In the genomic region with DNA sequence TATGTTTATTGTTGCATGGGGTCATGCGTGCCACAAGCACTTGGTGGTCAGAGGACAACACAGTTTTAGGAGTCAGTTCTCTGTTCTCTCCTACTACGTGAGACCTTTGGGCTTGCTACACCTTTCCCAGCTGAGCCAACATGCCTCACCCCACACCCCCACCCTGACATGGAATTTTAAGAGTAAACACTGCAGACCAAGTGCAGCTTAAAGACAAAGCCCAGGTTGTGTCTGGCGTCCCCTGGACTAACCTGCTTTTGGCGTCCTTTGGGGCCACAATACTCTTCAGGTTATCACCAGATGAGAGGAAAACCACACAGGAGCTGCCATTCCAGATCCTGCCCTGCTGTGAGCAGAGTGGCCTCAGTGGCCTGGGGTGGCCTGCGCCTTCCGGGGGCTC, we compare ENCODE assay signal across 19 mouse cellular contexts. TPM values are rescaled to one million over a fixed set of nuclear protein-coding genes. Genes with fewer than 3 reads are reported as not detected.
DNase-seq lines count a peak whose midpoint lies in the region; ATAC-seq and TF ChIP-seq lines count a peak whose summit lies in the region.
"Had no signal": no experiment of that assay in that cellular context is flagged by ENCODE, and none has a peak within 500 bp of the region (broad histone marks: within the 10 kb centered on the region; RNA-seq: fewer than 3 reads in every experiment).

No protein-coding gene starts in this region.

- ATAC-seq in neural tube, embryonic 13.5 days (ENCODE audit: low read depth) = no peak
- ATAC-seq in neural tube, embryonic 15.5 days (ENCODE audit: low FRiP score) = no peak

- no peaks in the 10 kb centered on the region for H3K27me3 ChIP-seq in neural tube, embryonic 13.5 days
- H3K27me3 ChIP-seq in neural tube, embryonic 15.5 days (replicated peaks) = no peaks in the 10 kb centered on the region
- H3K27me3 ChIP-seq: kidney, embryonic 15.5 days; limb, embryonic 12.5 days had no signal

- H3K4me2 ChIP-seq in neural tube, embryonic 13.5 days = no peak overlapping the region
- H3K4me2 ChIP-seq in neural tube, embryonic 15.5 days = no peak overlapping the region
- H3K4me2 ChIP-seq: kidney, embryonic 15.5 days; limb, embryonic 12.5 days had no signal

- H3K4me1 ChIP-seq in neural tube, embryonic 13.5 days (replicated peaks) = peaks cover 17% of the 10 kb centered on the region
- H3K4me1 ChIP-seq in neural tube, embryonic 15.5 days = 0 out of 2 replicates have a peak, but pooled peaks cover 11% of the 10 kb centered on the region
- H3K4me1 ChIP-seq: kidney, embryonic 15.5 days; limb, embryonic 12.5 days had no signal

- H3K9ac ChIP-seq in neural tube, embryonic 13.5 days = 0 out of 2 replicates have a peak overlapping the region, but pooled peaks have one; percentile 22
- H3K9ac ChIP-seq in neural tube, embryonic 15.5 days (replicated peaks) = no peak overlapping the region
- H3K9ac ChIP-seq: kidney, embryonic 15.5 days; limb, embryonic 12.5 days had no signal

- peak overlapping the region; percentile 40; the same call in 1 of the 2 replicates for H3K27ac ChIP-seq in gastrocnemius, adult 2 months
- H3K27ac ChIP-seq in neural tube, embryonic 13.5 days (replicated peaks) = peak overlapping the region; percentile 42; the same call in 1 of the 2 replicates
- no peak overlapping the region for H3K27ac ChIP-seq in neural tube, embryonic 15.5 days (replicated peaks)
- H3K27ac ChIP-seq: kidney, embryonic 15.5 days; limb, embryonic 12.5 days; macrophage had no signal

- intact Hi-C loops in gastrocnemius, adult 2 months (cut with DNase I) = no loop called here

- 72% methylated on average over 6 of the region's 6 CpGs for WGBS in neural tube, embryonic 13.5 days
- 64% methylated on average over 6 of the region's 6 CpGs for WGBS in neural tube, embryonic 15.5 days

- peaks cover 57% of the 10 kb centered on the region for H3K36me3 ChIP-seq in neural tube, embryonic 13.5 days
- H3K36me3 ChIP-seq in neural tube, embryonic 15.5 days = peaks cover 29% of the 10 kb centered on the region

- H3K9me3 ChIP-seq in neural tube, embryonic 13.5 days = no peaks in the 10 kb centered on the region
- no peaks in the 10 kb centered on the region for H3K9me3 ChIP-seq in neural tube, embryonic 15.5 days (replicated peaks)
- H3K9me3 ChIP-seq: limb, embryonic 12.5 days had no signal

- TF ChIP-seq CTCF in gastrocnemius, adult 2 months (IDR thresholded peaks at IDR 0.05) = no peak

- no peak overlapping the region for H3K4me3 ChIP-seq in gastrocnemius, adult 2 months
- H3K4me3 ChIP-seq in neural tube, embryonic 13.5 days = no peak overlapping the region
- no peak overlapping the region for H3K4me3 ChIP-seq in neural tube, embryonic 15.5 days (replicated peaks)
- H3K4me3 ChIP-seq: kidney, embryonic 15.5 days; limb, embryonic 12.5 days; myocyte had no signal

- DNase-seq in gastrocnemius, adult 2 months = no peak
- no peak for DNase-seq in gastrocnemius, postnatal 10 days
- DNase-seq in lung, postnatal 14 days = peak; percentile 42
- no peak for DNase-seq in frontal cortex, postnatal 25 days (ENCODE audit: low spot score in 2 of 2)
- DNase-seq in heart, postnatal 4 days = no peak
- no peak for DNase-seq in layer of hippocampus, postnatal 10 days (ENCODE audit: low spot score in 2 of 2)
- DNase-seq: cerebellum, adult 11-12 months; heart, adult 18-20 months; thymus, adult 18-20 months had no signal

RNA-seq across cellular contexts. Expression of a gene that starts 23.4 kb away (rescaled TPM):
- total RNA-seq in gastrocnemius, adult 2 months (2021) = 1 to 10 TPM; 2.2 to 2.8 TPM
- 10 to 100 TPM in 1 of 2 experiments, 1 to 10 TPM in 1; 6.8 to 11.2 TPM for total RNA-seq in gastrocnemius, postnatal 10 days (2021)
- polyA plus RNA-seq in neural tube, embryonic 13.5 days (2015; fragmentation: Nextera tagmentation; extraction: Ambion mirVana) = 32.0 and 32.5 TPM in 2 replicates
- 25.4 and 33.0 TPM in 2 replicates for polyA plus RNA-seq in neural tube, embryonic 15.5 days (2015; fragmentation: Nextera tagmentation; extraction: Ambion mirVana)
- total RNA-seq in heart, postnatal 4 days (2021) = 10 to 100 TPM; 11.8 to 13.7 TPM
- 100 to 1,000 TPM in 1 of 2 experiments, 10 to 100 TPM in 1; 92.7 to 101 TPM for total RNA-seq in layer of hippocampus, postnatal 10 days (2021)

RNA-seq across cellular contexts. Expression of a gene that starts 27.5 kb away (rescaled TPM):
- 10 to 100 TPM; 13.5 TPM for total RNA-seq in gastrocnemius, adult 2 months (2021)
- 10 to 100 TPM; 30.1 to 32.2 TPM for total RNA-seq in gastrocnemius, postnatal 10 days (2021)
- 77.6 and 89.9 TPM in 2 replicates for polyA plus RNA-seq in neural tube, embryonic 13.5 days (2015; fragmentation: Nextera tagmentation; extraction: Ambion mirVana)
- polyA plus RNA-seq in neural tube, embryonic 15.5 days (2015; fragmentation: Nextera tagmentation; extraction: Ambion mirVana) = 110 and 112 TPM in 2 replicates
- 10 to 100 TPM; 35.8 to 35.9 TPM for total RNA-seq in heart, postnatal 4 days (2021)
- 10 to 100 TPM; 73.9 to 82.5 TPM for total RNA-seq in layer of hippocampus, postnatal 10 days (2021)

RNA-seq across cellular contexts. Expression of a gene that starts 47.6 kb away (rescaled TPM):
- not detected for total RNA-seq in gastrocnemius, adult 2 months (2021)
- not detected for total RNA-seq in gastrocnemius, postnatal 10 days (2021)
- polyA plus RNA-seq in neural tube, embryonic 13.5 days (2015; fragmentation: Nextera tagmentation; extraction: Ambion mirVana) = 0.57 and 0.68 TPM in 2 replicates
- polyA plus RNA-seq in neural tube, embryonic 15.5 days (2015; fragmentation: Nextera tagmentation; extraction: Ambion mirVana) = 1.8 TPM in 1 of 2 replicates, not detected in the other
- not detected for total RNA-seq in heart, postnatal 4 days (2021)
- total RNA-seq in layer of hippocampus, postnatal 10 days (2021) = not detected
- total RNA-seq: ES-E14; heart, adult 18-20 months; heart, postnatal 25 days had no signal
- polyA plus RNA-seq: cortical plate, adult 2 months; limb, embryonic 12.5 days; macrophage; myocyte; spleen, adult 2 months had no signal

Comparison
In these comparisons a context has a peak if more than half of its experiments do, and no peak if none do; other contexts are left out.
1. RNA of a gene that starts 23.4 kb away (total RNA-seq): 92.7 to 101 TPM in layer of hippocampus, postnatal 10 days; 11.8 to 13.7 TPM in heart, postnatal 4 days, 6.8 to 11.2 TPM in gastrocnemius, postnatal 10 days and 2.2 to 2.8 TPM in gastrocnemius, adult 2 months; every median in the first group is over 4 times any median in the second.